Mouse (Mus musculus) thymus, adult 2 months (tissue): ENCODE results near the gene Gm11937. TPM values are rescaled to one million over a fixed set of nuclear protein-coding genes. Genes with fewer than 3 reads are reported as not detected.
"Not testable (repeated sequence)": the region's sequence is repeated elsewhere in the genome, so short reads cannot be mapped to it uniquely, and the experiment has no call there.

Source experiments
- DNase-seq: peaks from one replicate; pipeline ENCODE4 v3.0.0; 2021
- H3K27ac ChIP-seq: fragments of 200-500 bp; 2 replicates; pipeline ENCODE4 v1.5.1; 2012; ENCODE audit warnings: low read length, control low read depth; ENCODE audit not compliant: control insufficient read depth, insufficient read depth
- H3K27me3 ChIP-seq: fragments of 200-500 bp; 2 replicates; pipeline ENCODE4 v1.6.1; 2012; ENCODE audit warnings: mild to moderate bottlenecking, low read length, moderate library complexity, mixed read lengths; ENCODE audit not compliant: control insufficient read depth, insufficient read depth
- H3K36me3 ChIP-seq: fragments of 200-500 bp; 2 replicates; pipeline ENCODE4 v1.6.1; 2012; ENCODE audit warnings: mild to moderate bottlenecking, low read length, moderate library complexity; ENCODE audit not compliant: control insufficient read depth, insufficient read depth
- H3K4me1 ChIP-seq: fragments of 200-500 bp; replicated peaks from 2 replicates; pipeline ENCODE4 v1.6.1; 2012; ENCODE audit warnings: low read length; ENCODE audit not compliant: control insufficient read depth, insufficient read depth
- H3K4me3 ChIP-seq: fragments of 200-500 bp; 2 replicates; pipeline ENCODE4 v1.5.1; 2012; ENCODE audit warnings: mild to moderate bottlenecking, low read length, control low read depth, moderate library complexity; ENCODE audit not compliant: control insufficient read depth, insufficient read depth
- CTCF ChIP-seq: fragments of 200-500 bp; IDR thresholded peaks from 2 replicates; pipeline ENCODE4 v1.5.1; 2012; ENCODE audit warnings: mild to moderate bottlenecking, control low read depth, low read length, moderate library complexity, borderline replicate concordance; ENCODE audit not compliant: control insufficient read depth, poor library complexity, insufficient read depth; ENCODE audit errors: extremely low read depth
- POLR2A ChIP-seq: fragments of 200-500 bp; IDR thresholded peaks from 2 replicates; pipeline ENCODE4 v1.6.1; 2012; ENCODE audit warnings: mild to moderate bottlenecking, low read length, control low read depth, moderate library complexity; ENCODE audit not compliant: control insufficient read depth, poor library complexity, insufficient read depth; ENCODE audit errors: extremely low read depth
- WGBS: fragments of 180-500 bp; shearing (Covaris S2); methylation state at CpG from one replicate; pipeline ENCODE4 v1.1.7; 2018; 5-methylcytosine and 5-hydroxymethylcytosine counted together
- polyA plus RNA-seq: library from polyadenylated mRNA; depleted of rRNA; stranded (reverse); fragments of >200 nt; gene quantifications from 2 replicates; pipeline ENCODE4 v1.2.3, GENCODE M21; 2012

Gene Gm11937
- polyA plus RNA-seq, 1 experiment, result not detected

DNA sequence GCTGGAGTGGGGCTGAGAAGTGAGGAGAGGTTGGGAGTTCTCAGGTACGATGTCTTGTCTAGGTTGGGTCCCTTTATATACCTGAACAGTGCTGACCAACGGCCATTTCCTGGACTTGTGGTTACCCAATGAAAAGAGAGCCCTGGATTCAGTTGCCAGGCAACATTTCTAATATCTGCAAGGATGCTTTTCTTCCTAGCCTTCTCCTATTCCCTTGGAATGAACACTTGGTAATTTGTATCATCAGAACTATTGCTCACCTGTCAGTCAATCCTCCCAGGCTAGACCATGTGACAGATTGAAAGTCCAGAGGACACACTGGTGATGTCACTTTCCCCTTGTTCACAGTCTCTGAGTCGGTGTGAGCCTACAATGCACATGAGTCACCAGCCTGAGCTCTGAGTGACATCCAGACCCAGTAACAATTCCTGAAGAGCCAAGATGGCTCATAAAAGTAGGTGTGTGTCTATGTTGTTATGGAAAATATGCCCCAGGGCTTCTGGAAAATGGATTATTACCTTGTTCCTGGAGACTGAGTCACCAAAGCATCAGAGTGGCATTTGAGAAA is 4.9 kb upstream of the Gm11937 start, which contains the start of gene Krtap2-4:
Krtap2-4 (minus strand) TSS at position 51 of the 568 bp plus-strand sequence.
- H3K4me3 ChIP-seq, result no peak within 1 kb of the TSS
- no peaks in the 10 kb centered on the region for H3K4me1 ChIP-seq
- no peaks in the 10 kb centered on the region for H3K36me3 ChIP-seq
- TF ChIP-seq CTCF (no peak), POLR2A (no peak)
- no peak for DNase-seq
- H3K27ac ChIP-seq, result no peak within 1 kb of the TSS
- 58% methylated on average over 3 of the region's 3 CpGs for WGBS
- H3K27me3 ChIP-seq, result no peaks in the 10 kb centered on the region

DNA sequence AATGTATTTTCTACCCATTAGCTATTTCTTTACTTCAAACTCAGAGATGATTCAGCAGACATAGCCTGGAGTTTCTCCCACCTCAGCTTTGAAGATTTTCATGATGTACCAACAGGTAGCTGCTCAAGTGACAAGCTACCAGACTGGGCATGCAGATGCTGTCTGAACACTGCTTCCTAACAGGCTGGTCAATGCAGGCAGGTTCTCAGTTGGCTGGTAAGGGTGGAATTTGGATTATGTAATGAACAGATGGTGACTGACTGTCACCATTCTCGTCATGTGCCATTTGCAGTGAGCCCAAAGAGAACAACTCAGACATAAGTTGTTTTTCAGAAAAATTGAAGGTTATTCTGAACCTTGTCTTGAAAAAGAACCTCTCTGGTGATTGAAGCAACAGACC is 863 bp downstream of the Gm11937 start:
- TF ChIP-seq CTCF (no peak), POLR2A (no peak)
- Histone ChIP-seq H3K4me3 (no peak overlapping the region), H3K27me3 (no peaks in the 10 kb centered on the region), H3K27ac (no peak overlapping the region), H3K4me1 (no peaks in the 10 kb centered on the region), H3K36me3 (no peaks in the 10 kb centered on the region)
- 74% methylated on average over 1 of the region's 1 CpGs for WGBS
- no peak for DNase-seq

DNA sequence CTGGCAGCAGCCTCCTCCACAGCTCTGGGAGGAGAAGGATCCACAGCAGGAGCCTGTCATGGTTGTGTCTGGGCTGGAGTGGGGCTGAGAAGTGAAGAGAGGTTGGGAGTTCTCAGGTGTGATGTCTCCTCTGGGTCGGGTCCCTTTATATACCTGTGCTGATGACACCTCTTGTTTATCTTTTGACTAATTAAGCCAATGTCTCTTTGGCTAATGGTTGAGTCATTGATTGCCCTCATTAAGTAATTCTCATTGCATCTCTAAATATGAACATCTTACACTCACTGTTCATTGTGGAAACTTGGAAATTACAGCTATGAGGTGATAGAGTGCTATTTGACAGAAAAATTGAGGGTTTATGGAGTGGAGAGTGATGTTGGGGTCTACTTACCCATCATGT is 6.8 kb downstream of the Gm11937 start, which contains the start of gene Gm11938:
Gm11938 (minus strand) TSS at position 101 of the 400 bp plus-strand sequence.
- DNase-seq, H3K27me3 ChIP-seq, H3K27ac ChIP-seq, H3K4me1 ChIP-seq, H3K36me3 ChIP-seq, H3K4me3 ChIP-seq: not testable (repeated sequence)
- 45% methylated on average over 1 of the region's 1 CpGs for WGBS

DNA sequence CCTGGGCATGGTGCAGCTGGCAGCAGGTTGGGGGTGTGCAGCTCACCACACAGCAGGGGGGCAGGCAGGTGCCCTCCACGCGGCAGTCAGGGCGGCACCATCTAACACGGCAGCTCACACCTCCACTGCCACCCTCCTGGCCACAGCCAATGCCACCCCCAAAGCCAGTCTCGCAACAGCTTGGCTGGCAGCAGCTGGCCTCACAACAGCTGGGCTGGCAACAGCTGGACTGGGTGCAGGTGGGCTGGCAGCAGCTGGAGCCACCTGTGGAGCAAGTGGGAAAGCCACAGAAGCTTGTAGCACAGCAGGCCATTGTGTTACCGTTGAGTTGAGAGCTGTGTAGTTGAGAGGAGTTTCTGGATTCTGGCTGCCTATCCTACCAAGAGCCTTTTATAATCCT is 12.2 kb downstream of the Gm11937 start, which contains the start of gene Krtap9-3:
Krtap9-3 (minus strand) TSS at position 364 of the 400 bp plus-strand sequence.
- not testable (repeated sequence) for H3K4me1 ChIP-seq, H3K36me3 ChIP-seq, H3K4me3 ChIP-seq, H3K27ac ChIP-seq, DNase-seq, H3K27me3 ChIP-seq
- WGBS, result 88% methylated on average over 6 of the region's 6 CpGs

DNA sequence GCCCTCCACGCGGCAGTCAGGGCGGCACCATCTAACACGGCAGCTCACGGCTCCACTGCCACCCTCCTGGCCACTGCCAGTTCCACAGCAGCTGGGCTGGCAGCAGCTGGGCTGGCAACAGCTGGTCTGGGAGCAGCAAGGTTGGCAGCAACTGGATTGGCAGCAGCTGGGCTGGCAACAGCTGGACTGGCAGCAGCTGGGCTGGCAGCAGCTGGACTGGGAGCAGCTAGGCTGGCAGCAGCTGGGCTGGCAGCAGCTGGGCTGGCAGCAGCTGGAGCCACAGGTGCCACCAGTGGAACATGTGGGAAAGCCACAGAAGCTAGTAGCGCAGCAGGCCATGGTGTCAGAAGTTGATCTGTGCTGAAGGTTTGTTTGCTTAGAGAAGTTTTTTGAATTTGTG is 19.0 kb downstream of the Gm11937 start, which contains the start of gene Krtap1-3:
Krtap1-3 (minus strand) TSS at position 359 of the 400 bp plus-strand sequence.
- no peak for DNase-seq
- Histone ChIP-seq H3K4me3 (no peak within 1 kb of the TSS), H3K36me3 (no peaks in the 10 kb centered on the region), H3K27ac (no peak within 1 kb of the TSS), H3K4me1 (no peaks in the 10 kb centered on the region), H3K27me3 (no peaks in the 10 kb centered on the region)
- TF ChIP-seq CTCF, result no peak
- TF ChIP-seq POLR2A, result no peak
- WGBS, result 88% methylated on average over 6 of the region's 6 CpGs

DNA sequence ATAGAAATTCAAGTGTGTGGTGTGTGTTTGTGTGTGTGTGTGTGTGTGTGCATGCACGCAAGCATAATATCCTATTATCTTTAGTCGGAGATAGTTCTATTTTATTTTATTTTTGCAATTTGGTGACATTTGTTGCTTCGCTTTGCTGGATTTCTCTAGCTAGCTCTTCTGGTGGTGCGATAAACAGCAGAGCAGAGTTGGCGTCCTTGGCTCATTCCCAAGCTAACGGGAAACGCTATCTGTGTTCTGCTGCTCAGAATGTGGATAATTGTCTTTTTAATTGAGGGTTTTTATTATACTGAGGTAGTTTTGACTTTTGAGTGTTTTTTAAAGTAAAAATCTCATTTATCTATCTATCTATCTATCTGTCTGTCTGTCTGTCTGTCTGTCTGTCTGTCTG is 24.9 kb downstream of the Gm11937 start:
- WGBS, result 91% methylated on average over 7 of the region's 7 CpGs
- Histone ChIP-seq H3K36me3 (no peaks in the 10 kb centered on the region), H3K4me1 (no peaks in the 10 kb centered on the region), H3K27me3 (no peaks in the 10 kb centered on the region), H3K4me3 (no peak overlapping the region), H3K27ac (no peak overlapping the region)
- no peak for TF ChIP-seq POLR2A
- TF ChIP-seq CTCF, result no peak
- DNase-seq, result no peak

DNA sequence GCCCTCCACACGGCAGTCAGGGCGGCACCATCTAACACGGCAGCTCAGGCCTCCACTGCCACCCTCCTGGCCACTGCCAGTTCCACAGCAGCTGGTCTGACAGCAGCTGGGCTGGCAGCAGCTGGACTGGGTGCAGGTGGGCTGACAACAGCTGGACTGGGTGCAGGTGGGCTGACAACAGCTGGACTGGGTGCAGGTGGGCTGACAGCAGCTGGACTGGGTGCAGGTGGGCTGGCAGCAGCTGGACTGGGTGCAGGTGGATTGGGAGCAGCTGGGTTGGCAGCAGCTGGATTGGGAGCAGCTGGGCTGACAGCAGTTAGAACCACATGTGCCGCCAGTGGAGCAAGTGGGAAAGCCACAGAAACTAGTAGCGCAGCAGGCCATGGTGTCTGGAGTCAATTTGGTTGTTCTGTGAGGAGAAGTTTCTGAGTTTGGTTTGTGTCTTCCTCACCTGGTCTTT is 26.7 kb downstream of the Gm11937 start, which contains the start of gene Krtap1-4:
Krtap1-4 (minus strand) TSS at position 410 of the 460 bp plus-strand sequence.
- DNase-seq, result no peak
- H3K36me3 ChIP-seq, result no peaks in the 10 kb centered on the region
- WGBS, result 85% methylated on average over 5 of the region's 5 CpGs
- no peaks in the 10 kb centered on the region for H3K27me3 ChIP-seq
- no peaks in the 10 kb centered on the region for H3K4me1 ChIP-seq
- TF ChIP-seq CTCF (no peak), POLR2A (no peak)
- no peak within 1 kb of the TSS for H3K27ac ChIP-seq
- H3K4me3 ChIP-seq, result no peak within 1 kb of the TSS
